Mouse (Mus musculus): ENCODE measurements around the gene Angel2.

The Angel2 gene

DNA sequence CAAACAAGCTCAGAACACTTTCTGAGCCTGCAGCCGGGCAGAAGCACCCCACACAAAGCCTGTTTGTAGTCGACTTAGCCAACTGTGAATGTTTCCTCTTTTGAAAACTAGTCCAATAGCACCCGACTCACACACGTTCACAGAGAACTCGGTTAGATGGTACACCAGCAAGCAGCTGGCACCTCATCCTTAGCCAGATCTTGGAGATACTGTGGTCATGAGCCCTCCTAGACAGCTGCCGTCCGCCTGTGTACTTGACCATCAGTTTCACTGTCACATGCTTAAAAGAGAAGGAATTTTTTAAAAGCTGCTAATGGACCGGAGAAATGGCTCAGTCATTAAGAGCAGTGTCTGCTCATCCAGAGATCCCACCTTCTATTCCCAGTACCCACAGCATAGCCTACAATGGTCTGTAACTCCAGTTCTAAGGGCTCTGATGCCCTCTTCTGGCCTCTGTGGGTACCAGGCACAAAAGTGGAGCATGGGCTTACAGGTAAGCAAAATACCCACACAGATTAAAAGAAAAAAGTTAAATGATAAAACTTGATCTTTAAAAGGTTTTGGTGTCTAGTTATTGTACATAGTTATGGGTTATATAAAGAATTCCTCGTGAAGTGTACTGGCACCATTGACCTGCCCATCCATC is 64.6 kb downstream of the Angel2 start:
- no peak for DNase-seq

DNA sequence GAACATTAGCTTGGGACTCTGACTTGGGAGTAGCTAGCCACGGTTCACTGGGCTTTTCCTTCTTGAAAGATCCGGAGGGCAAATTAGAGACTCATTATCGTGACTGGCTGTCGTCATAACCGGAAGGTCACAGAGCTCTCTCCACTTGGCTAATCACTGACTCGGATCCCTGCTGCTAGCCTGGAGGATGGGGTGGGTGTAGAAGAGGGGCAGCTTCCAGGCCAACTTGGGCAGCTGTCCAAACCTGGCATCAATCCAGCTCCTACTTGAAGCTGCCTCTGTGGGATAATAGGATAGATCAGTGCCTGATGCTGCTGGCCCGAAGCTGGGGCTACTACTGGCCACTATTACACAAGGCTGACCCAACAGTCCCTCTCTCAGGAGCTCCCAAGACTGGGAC is 70.6 kb downstream of the Angel2 start:
- DNase-seq: no peak

GRCm38 (mm10) chr1:190996346-190996877 is 71.5 kb downstream of the Angel2 start:
- DNase-seq: no peak

All from thymus, postnatal 4 days (tissue).